Mouse (Mus musculus) heart, postnatal 36 days (tissue): ENCODE data around the gene Tex37. TPM values are rescaled to one million over a fixed set of nuclear protein-coding genes. Genes with fewer than 3 reads are reported as not detected.

Experiments
- DNase-seq, 2 experiments: peaks; one replicate each; pipeline ENCODE4 v3.0.0; 2021 to 2022
- intact Hi-C: fragments of 180-260 bp; cut with DNase I; formaldehyde crosslinking; loops from one replicate; pipeline ENCODE4 v1.15.1; 2025
- total RNA-seq, 2 experiments: library from RNA; stranded (reverse); gene quantifications; 2 replicates each; pipeline ENCODE4 v1.2.3; 2021

Tex37 gene
- total RNA-seq, 2 experiments from 2014 or later, result not detected

DNA sequence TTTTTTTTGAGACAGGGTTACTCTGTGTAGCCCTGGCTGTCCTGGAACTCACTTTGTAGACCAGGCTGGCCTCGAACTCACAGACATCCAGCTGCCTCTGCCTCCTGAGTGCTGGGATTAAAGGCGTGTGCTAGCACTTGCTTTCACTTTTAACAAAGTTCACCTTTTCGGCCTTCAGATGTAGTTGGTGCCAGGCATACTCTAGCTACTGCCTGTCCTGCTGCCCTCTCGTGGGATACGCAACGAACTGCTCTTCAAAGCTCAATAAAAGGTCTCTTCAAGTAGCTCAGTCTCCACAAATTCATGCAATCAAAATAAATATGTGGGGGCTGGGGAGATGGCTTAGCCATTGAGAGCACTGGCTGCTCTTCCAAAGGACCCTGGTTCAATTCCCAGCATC is 20.6 kb downstream of the Tex37 start:
- intact Hi-C loops, result no loop called here
- no peak for DNase-seq

GRCm38 (mm10) chr6:70887993-70888392 is 30.7 kb downstream of the Tex37 start:
- intact Hi-C loops, result loop anchor here (10.0 kb wide), 1 partner anchor 173 kb away; no protein-coding TSS in a partner anchor
- DNase-seq, result no peak

DNA sequence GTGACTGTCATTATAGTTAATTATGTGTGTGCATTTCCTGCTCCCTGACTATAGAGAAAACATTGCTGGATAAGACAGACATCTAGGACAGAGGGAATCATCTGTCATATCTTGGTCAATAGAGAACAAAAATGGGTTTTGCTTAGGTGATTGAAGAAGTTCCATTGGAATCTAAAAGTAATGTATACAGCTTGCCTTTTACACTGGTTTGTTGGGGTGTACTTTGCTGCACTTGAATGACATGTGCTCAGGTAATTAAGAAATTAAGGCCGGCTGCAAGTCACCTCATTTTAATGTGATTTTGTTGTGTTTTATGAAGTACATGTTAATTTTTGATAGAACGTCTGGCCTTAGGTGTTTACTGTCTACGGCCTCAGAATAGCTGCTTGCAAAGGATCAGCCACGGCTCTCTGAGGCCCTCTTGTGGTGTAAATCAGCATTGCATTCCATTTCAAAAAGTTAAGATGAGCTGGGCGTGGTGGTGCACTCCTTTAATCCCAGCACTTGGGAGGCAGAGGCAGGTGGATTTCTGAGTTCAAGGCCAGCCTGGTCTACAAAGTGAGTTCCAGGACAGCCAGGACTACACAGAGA is 37.9 kb downstream of the Tex37 start:
- DNase-seq, result peak; percentile 81 to 84

DNA sequence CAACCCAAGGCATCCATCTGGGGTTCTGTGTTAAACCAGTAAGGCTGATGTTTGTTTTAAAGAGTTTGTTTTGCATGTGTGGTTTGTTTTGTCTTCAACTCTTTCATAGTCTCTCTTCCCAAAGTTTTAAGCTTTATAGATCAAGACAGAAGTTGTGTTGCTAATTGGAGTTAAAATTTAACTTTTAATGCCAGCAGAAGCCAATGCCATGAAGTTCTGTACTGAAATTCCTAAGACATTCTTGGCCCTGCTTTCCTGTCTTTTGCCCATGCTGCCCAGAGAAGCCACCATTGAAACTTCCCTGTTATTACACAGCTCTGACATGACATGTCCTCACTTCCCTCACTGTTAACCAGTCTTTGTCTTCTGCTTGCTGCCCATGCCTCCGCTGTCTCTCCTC is 43.7 kb downstream of the Tex37 start:
- no peak for DNase-seq
- intact Hi-C loops, result no loop called here

More for the DNA sequence above, 37.9 kb downstream of the Tex37 start:
- intact Hi-C loops, result loop anchor here (1.0 to 10.0 kb wide), 3 partner anchors 38 to 166 kb away; no protein-coding TSS in a partner anchor

DNA sequence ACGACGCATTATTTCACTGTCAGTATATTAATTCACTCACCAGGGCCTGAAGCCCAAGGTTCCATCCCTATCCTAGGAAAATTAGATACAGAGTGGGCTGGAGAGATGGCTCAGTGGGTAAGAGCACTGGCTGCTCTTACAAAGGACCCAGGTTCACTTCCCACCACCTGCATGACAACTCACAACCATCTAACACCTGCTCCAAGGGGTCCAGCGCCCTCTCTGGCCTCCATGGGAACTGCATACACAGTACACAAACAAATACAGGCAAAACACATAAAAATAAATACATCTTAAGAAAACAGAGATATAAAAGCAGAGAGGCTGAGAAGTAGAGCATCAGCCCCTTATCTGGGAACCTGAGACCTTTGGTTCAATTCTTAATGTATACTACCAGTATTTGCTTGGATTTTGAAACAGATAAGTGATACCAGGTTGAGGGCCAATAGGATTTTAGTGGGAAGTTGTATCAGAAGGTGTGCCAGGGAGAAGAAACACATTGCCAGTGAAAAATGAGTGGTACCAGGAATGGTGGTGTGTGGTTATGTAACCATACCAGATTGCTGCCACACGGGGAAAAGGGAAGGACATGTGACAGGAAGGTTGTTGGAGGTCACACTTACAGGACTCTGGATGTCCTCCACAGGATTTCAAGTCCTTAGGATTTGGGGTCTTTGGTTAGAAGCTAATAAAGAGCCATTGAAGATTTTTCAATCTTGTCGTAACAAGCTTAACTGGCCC is 44.5 kb downstream of the Tex37 start:
- intact Hi-C loops, result no loop called here
- DNase-seq, result no peak

DNA sequence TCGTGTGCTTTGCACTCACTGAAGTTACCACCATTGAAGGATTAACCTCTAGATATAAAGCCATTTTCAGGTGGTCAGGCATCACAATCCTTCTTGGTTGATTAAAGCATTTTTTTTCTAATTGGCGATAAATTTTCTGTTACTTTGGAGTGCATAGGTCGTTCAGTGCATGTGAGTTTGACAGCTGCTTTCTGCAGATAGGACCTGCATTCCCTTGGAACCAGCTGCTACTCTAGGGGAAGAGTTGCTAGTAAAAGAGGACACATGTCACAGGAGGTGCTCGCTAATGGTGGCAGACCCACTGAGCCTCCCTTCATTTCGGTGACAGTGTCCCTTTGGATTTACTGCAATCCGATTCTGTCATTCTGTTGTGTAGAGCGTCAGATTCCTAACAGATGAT is 46.2 kb downstream of the Tex37 start:
- intact Hi-C loops, result loop anchor here (2.0 kb wide), 1 partner anchor 32 kb away; no protein-coding TSS in a partner anchor
- no peak for DNase-seq

- DNase-seq, result no peak
Measured at GRCm38 (mm10) chr6:70872128-70872527, 46.6 kb downstream of the Tex37 start.

GRCm38 (mm10) chr6:70871511-70871980 is 47.2 kb downstream of the Tex37 start:
- DNase-seq, result no peak
- intact Hi-C loops, result no loop called here

More at GRCm38 (mm10) chr6:70872128-70872527, 46.6 kb downstream of the Tex37 start:
- intact Hi-C loops, result loop anchor here (2.0 kb wide), 1 partner anchor 31 kb away; no protein-coding TSS in a partner anchor

GRCm38 (mm10) chr6:70867297-70867696 is 51.4 kb downstream of the Tex37 start:
- intact Hi-C loops, result no loop called here
- DNase-seq, result no peak

DNA sequence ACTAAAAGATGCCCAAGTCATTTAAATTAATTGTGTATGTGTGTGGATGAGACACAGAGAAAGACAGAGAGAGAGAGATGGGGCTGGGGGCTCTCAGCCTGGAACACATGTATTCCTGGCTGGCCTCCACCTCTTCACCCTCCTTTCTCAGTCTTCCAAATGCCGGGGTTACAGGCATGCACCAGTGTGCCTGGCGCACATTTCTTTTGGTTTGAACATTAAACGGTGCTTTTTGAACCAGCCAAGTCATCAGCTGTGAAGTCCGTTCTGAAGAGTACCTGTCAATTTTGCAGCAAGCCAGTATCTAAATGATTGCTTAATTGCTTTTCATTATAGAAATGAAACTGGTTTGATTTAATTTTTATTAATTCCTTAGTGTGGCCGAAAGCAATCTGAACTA is 52.0 kb downstream of the Tex37 start:
- intact Hi-C loops, result no loop called here
- no peak for DNase-seq

DNA sequence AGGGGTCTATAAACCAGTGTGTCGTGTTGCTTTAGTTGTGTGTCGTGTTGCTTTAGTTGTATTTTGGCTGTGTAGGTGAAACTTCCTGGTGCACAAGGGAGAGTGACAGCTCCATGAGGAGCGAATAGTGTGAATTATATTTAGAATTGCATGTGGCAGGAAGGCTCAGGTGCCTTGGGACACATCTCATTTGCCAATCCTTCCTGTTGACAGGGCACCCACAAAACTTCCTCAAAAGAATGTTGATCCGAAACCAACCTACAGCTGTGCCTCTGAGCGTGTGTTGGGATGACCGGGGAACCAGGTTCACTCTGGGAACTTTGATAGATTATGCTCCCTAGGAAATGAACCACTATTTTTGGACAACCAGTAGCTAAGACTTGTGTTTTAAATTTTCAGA is 54.4 kb downstream of the Tex37 start:
- no peak for DNase-seq
- intact Hi-C loops, result no loop called here

Other genes with a start within 250 kb of the Tex37 start
- 10 to 100 TPM; 11.3 to 13.3 TPM for gene Rpia, start 126.7 kb downstream of the Tex37 start, total RNA-seq
- 1 to 10 TPM; 9.2 to 9.6 TPM for gene Eif2ak3, start 74.4 kb downstream of the Tex37 start, total RNA-seq
- not detected for gene Foxi3, start 37.6 kb upstream of the Tex37 start, total RNA-seq
- gene Thnsl2, start 225.5 kb upstream of the Tex37 start, total RNA-seq, result 1 to 10 TPM; 4.5 to 5.4 TPM